Mouse (Mus musculus) naive thymus-derived CD4-positive, alpha-beta T cell, adult 5 months (primary cell): Measurements from ENCODE around the gene Ubxn6. TPM values are rescaled to one million over a fixed set of nuclear protein-coding genes. Genes with fewer than 3 reads are reported as not detected.

Source experiments
- polyA plus RNA-seq: library from polyadenylated mRNA; unstranded; fragments of 100-300 nt; shearing (Covaris generic); gene quantifications from one replicate; pipeline ENCODE4 v1.2.1, GENCODE M21; 2017

Ubxn6 gene
- 74.5 TPM for polyA plus RNA-seq

GRCm38 (mm10) chr17:56074827-56075208, at the start of gene Ubxn6:
Gene Ubxn6 (minus strand): TSS chr17:56075028.

GRCm38 (mm10) chr17:56121826-56122225, 47.0 kb upstream of the Ubxn6 start, which contains the start of gene Lrg1:
Gene Lrg1 (minus strand): TSS chr17:56122001.

GRCm38 (mm10) chr17:56117251-56117710, 42.5 kb upstream of the Ubxn6 start, which contains the start of gene Plin5:
Gene Plin5 (minus strand): TSS chr17:56117596.

GRCm38 (mm10) chr17:56109219-56110051, 34.6 kb upstream of the Ubxn6 start, which contains the start of gene Plin4:
Gene Plin4 (minus strand): TSS chr17:56109803.

GRCm38 (mm10) chr17:56078880-56079795, 4.3 kb upstream of the Ubxn6 start, which contains the start of gene Hdgfl2:
Gene Hdgfl2 (plus strand): TSS chr17:56079634.

GRCm38 (mm10) chr17:56040030-56040856, 34.6 kb downstream of the Ubxn6 start, which contains the start of gene Chaf1a:
Gene Chaf1a (plus strand): TSS chr17:56040439.

GRCm38 (mm10) chr17:56036176-56036900, 38.5 kb downstream of the Ubxn6 start, which contains the start of gene Sh3gl1:
Gene Sh3gl1 (minus strand): TSS chr17:56036635.

Other genes with a start within 250 kb of the Ubxn6 start
- gene Zfp119a, start 196.1 kb downstream of the Ubxn6 start, polyA plus RNA-seq: 11.7 TPM
- gene Zfp959, start 182.9 kb downstream of the Ubxn6 start, polyA plus RNA-seq: 36.8 TPM
- gene Zfp119b, start 125.5 kb downstream of the Ubxn6 start, polyA plus RNA-seq: 6.5 TPM
- gene Ebi3, start 122.4 kb downstream of the Ubxn6 start, polyA plus RNA-seq: not detected
- 44.7 TPM for gene Yju2, start 115.9 kb downstream of the Ubxn6 start, polyA plus RNA-seq
- not detected for gene Shd, start 104.6 kb downstream of the Ubxn6 start, polyA plus RNA-seq
- gene Fsd1, start 88.5 kb downstream of the Ubxn6 start, polyA plus RNA-seq: not detected
- gene Stap2, start 69.4 kb downstream of the Ubxn6 start, polyA plus RNA-seq: 0.77 TPM
- 122 TPM for gene Mpnd, start 69.3 kb downstream of the Ubxn6 start, polyA plus RNA-seq
- 155 TPM for gene Sh3gl1, start 38.4 kb downstream of the Ubxn6 start, polyA plus RNA-seq
- gene Chaf1a, start 34.6 kb downstream of the Ubxn6 start, polyA plus RNA-seq: 1.1 TPM
- gene Hdgfl2, start 4.6 kb upstream of the Ubxn6 start, polyA plus RNA-seq: 159 TPM
- gene Plin4, start 34.8 kb upstream of the Ubxn6 start, polyA plus RNA-seq: not detected
- gene Plin5, start 42.6 kb upstream of the Ubxn6 start, polyA plus RNA-seq: not detected
- gene Lrg1, start 47.0 kb upstream of the Ubxn6 start, polyA plus RNA-seq: not detected
- not detected for gene Sema6b, start 65.3 kb upstream of the Ubxn6 start, polyA plus RNA-seq
- 21.5 TPM for gene Tnfaip8l1, start 87.4 kb upstream of the Ubxn6 start, polyA plus RNA-seq
- 44.1 TPM for gene Mydgf, start 108.9 kb upstream of the Ubxn6 start, polyA plus RNA-seq
- gene Dpp9, start 143.9 kb upstream of the Ubxn6 start, polyA plus RNA-seq: 44.3 TPM
- 12.8 TPM for gene Fem1a, start 181.8 kb upstream of the Ubxn6 start, polyA plus RNA-seq
- gene Ticam1, start 201.8 kb upstream of the Ubxn6 start, polyA plus RNA-seq: 2.0 TPM
- 9.7 TPM for gene Plin3, start 217.8 kb upstream of the Ubxn6 start, polyA plus RNA-seq
- not detected for gene Arrdc5, start 225.3 kb upstream of the Ubxn6 start, polyA plus RNA-seq
- gene Uhrf1, start 228.3 kb upstream of the Ubxn6 start, polyA plus RNA-seq: 2.9 TPM